Mouse (Mus musculus): Measurements from ENCODE around the gene Chrm4.

The Chrm4 gene

GRCm38 (mm10) chr2:91922586-91923414 is 4.2 kb upstream of the Chrm4 start:
- ATAC-seq (ENCODE audit: low TSS enrichment), result no peak

- ATAC-seq (ENCODE audit: low TSS enrichment), result no peak
Measured at GRCm38 (mm10) chr2:91923415-91924337, 3.4 kb upstream of the Chrm4 start.

DNA sequence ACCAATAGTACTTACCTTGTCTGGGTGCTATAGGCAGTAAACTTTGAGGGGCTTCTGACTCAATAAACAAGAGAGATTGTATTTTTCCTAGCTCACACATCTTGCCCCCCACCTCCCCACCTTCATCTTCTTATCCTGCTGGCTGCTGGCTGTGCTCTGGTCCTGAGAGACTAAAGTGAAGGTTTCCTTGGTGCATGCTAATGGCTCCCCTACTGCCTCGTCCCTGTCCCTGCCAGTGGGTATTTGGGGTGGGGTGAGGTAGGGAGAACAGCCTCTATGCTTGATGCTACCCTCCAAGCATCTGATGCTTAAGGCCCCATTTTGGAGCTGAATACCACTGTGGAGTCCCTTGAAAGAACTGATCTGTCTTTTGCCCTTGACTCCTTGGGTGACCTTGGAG is 2.3 kb upstream of the Chrm4 start:
- no peak for ATAC-seq (ENCODE audit: low TSS enrichment)

DNA sequence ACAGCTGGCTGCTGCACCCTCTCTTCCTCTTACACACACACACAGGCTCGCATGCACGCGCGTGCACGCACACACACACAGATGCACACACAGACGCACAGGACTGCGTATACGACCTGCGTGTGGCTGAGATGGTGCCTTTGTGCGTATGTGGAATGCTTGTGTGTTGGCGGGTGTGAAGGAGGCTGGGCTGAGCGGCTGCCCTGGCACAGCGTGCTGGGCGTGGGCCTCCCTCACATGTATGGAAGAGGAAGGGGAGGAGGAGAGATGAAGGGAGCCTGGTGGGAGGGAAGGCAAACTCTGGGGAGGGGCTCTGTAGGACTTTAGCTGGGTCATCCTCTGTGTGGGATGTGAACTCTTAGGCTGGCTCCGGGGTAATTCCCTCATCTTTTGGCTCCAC is 1.6 kb upstream of the Chrm4 start:
- ATAC-seq (ENCODE audit: low TSS enrichment), result peak; percentile 51

GRCm38 (mm10) chr2:91927826-91928533 is 931 bp downstream of the Chrm4 start:
- 0 out of 2 replicates have a peak, but pooled peaks have one; percentile 17 for ATAC-seq (ENCODE audit: low TSS enrichment)

DNA sequence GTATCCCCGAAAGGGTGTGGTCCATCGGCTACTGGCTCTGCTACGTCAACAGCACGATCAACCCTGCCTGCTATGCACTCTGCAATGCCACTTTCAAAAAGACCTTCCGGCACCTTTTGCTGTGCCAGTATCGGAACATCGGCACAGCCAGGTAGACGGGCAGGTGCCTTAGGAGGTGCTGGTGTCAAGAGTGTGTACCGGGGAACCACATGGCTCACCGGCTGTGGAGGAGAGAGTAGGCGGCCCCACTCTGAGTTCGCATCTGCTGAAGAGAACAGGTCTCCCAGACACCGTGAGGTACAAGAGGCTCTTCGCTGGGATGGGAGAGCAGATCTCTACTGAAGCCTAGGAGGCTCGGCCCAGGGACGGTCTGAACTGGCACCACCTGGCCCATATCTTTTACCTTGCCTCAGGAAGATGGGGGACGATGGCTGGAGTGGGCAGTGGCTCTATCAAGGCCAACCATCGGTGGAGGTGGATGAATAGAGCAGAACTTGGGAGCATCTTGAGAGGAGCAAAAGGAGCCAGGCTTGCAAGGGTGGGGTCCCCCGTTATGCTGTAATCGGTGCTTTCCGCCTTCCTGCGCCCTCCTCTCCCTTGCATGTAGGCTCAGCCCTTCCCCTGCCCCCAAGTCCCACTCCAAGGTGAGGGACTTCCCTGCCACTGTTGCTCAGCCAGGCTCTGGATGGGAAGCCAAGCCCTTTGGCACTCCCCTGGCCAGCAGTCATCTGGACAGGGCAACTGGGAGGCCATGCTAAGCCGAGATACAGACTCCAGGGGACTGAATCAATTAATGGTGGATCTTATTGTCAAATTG is 1.7 kb downstream of the Chrm4 start:
- 0 out of 2 replicates have a peak, but pooled peaks have one; percentile 14 for ATAC-seq (ENCODE audit: low TSS enrichment)

- no peak for ATAC-seq (ENCODE audit: low TSS enrichment)
Measured at GRCm38 (mm10) chr2:91929455-91929854, 2.4 kb downstream of the Chrm4 start.

GRCm38 (mm10) chr2:91929936-91930335 is 2.9 kb downstream of the Chrm4 start:
- ATAC-seq (ENCODE audit: low TSS enrichment), result no peak

GRCm38 (mm10) chr2:91930761-91931291 is 3.8 kb downstream of the Chrm4 start:
- ATAC-seq (ENCODE audit: low TSS enrichment), result no peak

DNA sequence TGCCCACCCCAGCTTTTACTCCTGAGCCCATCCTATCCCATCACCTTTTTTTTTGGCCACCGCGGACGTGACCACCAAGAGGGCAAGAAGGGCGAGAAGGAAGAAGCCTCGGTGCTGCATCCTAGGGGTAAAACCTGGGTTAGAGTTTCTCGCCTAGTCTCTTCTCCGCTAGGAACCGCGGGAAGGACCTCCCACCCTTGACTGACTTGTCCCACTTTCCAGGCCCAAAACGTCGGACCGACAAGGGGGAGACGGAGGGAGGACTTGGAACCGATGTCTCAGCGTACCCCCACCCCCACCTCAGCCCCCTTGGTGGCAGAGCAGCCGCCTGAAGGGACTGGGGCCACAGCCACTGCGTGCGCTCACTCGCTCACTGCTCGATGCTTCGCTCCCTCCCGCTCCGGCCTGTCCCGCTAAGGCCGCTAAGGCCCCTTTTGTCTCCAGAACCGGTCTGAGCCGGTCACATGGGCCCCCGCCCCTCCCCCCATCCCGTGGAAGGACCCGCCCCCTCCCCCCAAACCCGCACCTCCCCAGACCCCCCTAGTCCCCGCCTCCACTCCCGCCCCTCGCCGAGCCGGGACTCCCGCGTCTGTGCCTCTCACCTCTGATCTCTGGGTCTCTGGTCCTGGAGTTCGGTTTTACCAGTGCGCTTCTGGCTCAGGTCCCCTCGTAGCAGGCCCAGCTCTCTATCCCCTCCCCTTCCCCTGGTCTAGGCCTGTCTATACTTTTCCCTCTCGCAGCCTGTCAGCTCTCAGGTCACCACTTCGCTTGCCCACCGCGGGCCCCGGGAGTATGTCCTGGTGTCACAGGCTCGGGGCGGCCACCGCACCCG is 4.5 kb downstream of the Chrm4 start:
- no peak for ATAC-seq (ENCODE audit: low TSS enrichment)

DNA sequence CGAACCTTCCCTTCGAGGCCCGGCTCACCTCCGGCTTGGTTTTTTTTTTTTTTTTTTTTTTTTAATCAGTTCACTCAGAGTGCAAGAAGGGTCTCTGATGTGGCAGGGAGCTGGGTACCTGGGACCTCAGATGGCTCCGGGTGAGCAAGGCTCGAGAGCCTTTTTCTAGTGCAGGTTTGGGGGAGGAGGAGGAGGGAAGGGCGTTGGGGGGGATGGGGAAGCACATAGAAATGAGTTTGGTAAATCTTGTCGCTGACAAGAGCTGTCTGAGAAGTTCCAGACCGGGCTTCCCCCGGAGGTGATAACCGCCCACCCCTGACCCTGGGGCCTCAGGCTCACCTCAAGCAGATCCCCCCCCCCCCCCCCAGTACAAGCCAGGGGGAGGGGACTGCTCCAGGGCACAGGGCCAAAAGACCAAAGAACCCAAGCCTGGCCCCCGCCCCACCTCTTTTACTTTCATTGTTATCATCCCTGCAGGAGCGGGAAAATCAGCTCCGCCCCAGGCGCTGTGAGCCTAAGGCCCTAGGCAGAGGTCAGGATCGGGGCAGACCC is 5.2 kb downstream of the Chrm4 start, which contains the start of gene Mdk:
Mdk (minus strand) TSS at position 138 of the 552 bp plus-strand sequence.
- no peak for ATAC-seq (ENCODE audit: low TSS enrichment)

DNA sequence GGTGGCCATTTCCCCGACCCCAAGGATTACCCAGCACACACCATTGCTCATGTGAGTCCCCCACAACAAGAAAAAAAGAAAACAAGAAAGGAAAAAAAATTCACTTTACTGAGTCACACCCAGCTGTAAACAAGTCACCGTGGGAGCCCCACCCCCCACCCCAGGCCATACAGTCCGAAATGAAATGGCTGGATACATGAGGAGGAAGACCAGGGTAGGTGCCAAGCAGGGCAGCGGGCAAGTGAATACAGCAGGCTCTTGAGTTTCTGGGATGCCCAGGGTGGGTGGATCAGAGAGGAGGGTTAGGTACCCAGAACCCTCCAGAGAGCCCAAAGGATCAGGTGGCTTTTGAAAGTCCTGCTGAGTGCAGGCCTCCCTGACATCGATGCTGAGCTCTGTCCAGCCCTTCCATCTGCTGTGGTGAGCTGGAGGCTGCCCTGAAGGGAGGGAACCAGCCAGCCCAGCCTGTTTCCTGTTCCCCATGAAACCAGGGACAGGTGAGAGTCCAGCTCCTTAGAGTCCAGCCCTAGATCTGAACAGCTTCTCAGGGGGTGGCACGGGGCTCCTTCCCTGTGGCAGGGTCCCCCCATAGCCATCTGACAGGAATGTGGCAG is 5.8 kb downstream of the Chrm4 start:
- no peak for ATAC-seq (ENCODE audit: low TSS enrichment)

DNA sequence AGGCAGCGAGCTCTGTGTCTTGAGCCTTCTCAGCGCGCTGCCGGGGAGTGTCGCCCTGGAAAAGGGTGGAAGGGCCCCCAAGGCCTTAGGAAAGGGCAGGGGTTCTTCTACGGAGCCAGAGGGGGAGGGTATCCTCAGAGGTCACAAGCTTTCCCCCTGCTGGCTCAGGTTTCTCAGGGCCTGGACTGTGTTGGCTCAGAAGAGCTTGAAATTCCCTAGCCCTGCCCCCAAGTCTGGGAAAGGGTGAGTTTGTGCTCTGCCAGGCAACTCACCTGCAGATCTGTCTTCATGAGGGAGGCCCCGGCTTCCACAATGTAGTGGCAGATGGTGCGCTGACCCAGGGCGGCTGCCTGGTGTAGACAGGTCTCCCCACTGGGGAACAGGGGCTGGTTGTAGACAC is 6.4 kb downstream of the Chrm4 start:
- no peak for ATAC-seq (ENCODE audit: low TSS enrichment)

GRCm38 (mm10) chr2:91934016-91934415 is 7.0 kb downstream of the Chrm4 start:
- no peak for ATAC-seq (ENCODE audit: low TSS enrichment)

GRCm38 (mm10) chr2:91934826-91935525 is 7.9 kb downstream of the Chrm4 start:
- no peak for ATAC-seq (ENCODE audit: low TSS enrichment)

DNA sequence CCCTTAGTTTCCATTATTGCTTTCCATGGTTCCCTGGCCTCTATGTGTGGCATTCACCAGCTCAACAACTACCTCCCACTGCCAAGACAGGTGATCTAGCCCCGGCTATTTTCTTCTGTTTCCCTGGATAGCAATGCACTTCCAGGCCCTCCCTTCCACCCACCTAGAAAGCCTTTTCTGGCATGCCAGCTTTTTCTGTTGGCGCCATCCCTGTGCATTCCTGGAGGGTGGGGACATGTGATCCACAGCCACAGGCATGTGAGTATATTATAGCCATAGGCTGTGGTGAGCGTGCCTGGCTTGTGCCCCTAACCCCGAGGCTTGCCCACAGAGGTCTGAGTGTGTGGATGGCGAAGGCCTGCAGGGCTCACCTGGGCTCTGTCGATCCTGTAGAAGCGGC is 9.1 kb downstream of the Chrm4 start:
- peak; percentile 60 for ATAC-seq (ENCODE audit: low TSS enrichment)

GRCm38 (mm10) chr2:91939303-91939935 is 12.4 kb downstream of the Chrm4 start:
- ATAC-seq (ENCODE audit: low TSS enrichment), result peak; percentile 28

DNA sequence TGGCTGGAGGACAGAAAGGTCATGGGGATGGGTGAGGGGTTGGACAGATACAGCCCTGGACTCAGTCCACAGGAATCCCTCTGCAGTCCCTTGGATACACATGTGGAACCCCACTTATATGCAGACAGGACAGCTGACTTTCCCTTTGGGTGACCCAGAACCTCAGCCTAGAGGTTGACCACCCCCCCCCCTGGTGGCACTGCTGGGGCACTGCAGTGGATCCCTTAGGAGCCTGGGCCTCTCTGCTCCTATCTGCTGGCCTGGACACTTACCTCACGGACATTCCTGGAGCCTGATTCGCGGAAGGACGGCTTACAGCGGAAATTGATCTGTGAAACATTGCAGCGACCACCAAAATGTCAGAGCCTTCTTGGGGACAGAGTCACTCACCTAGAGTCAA is 15.3 kb downstream of the Chrm4 start:
- ATAC-seq (ENCODE audit: low TSS enrichment), result no peak

Data from frontal cortex, adult (tissue).